Mouse (Mus musculus): ENCODE data around the gene Gm21985. TPM values are rescaled to one million over a fixed set of nuclear protein-coding genes. Genes with fewer than 3 reads are reported as not detected.

The Gm21985 gene
- polyA plus RNA-seq, 1 experiment from 2014 or later: not detected

- Histone ChIP-seq H3K4me3 (replicated peaks) (peak within 1 kb of the TSS; percentile 87), H3K9me3 (replicated peaks) (no peaks in the 10 kb centered on the region), H3K36me3 (peaks cover 23% of the 10 kb centered on the region), H3K27me3 (no peaks in the 10 kb centered on the region; the same call in 1 of the 2 replicates), H3K4me2 (peak within 1 kb of the TSS; percentile 80), H3K9ac (peak within 1 kb of the TSS; percentile 85), H3K27ac (peak within 1 kb of the TSS; percentile 77), H3K4me1 (replicated peaks) (peaks cover 23% of the 10 kb centered on the region)
- under 1% methylated on average over 46 of the region's 46 CpGs for WGBS (ENCODE audit: insufficient replicate concordance)
- DNase-seq (peak; percentile 82), ATAC-seq (ENCODE audit: low read depth) (peak; percentile 85)
These were observed 101.9 kb downstream of the Gm21985 start, which contains the start of gene Emc4 for GRCm38 (mm10) chr2:112367726-112368673. Gene Emc4 (minus strand): TSS chr2:112368027.

GRCm38 (mm10) chr2:112369941-112370340 lies 103.8 kb downstream of the Gm21985 start:
- ATAC-seq (ENCODE audit: low read depth) (no peak), DNase-seq (no peak)
- Histone ChIP-seq H3K27ac (no peak overlapping the region), H3K4me3 (replicated peaks) (no peak overlapping the region), H3K9me3 (replicated peaks) (no peaks in the 10 kb centered on the region), H3K27me3 (no peaks in the 10 kb centered on the region; the same call in 1 of the 2 replicates), H3K4me1 (replicated peaks) (peaks cover 26% of the 10 kb centered on the region), H3K9ac (no peak overlapping the region), H3K4me2 (no peak overlapping the region), H3K36me3 (peaks cover 4% of the 10 kb centered on the region)
- WGBS (ENCODE audit: insufficient replicate concordance): 47% methylated on average over 5 of the region's 5 CpGs

- no peak for DNase-seq
- H3K4me2 ChIP-seq: no peak overlapping the region
- no peak overlapping the region for H3K27ac ChIP-seq
- H3K4me3 ChIP-seq (replicated peaks): no peak overlapping the region
- 54% methylated on average over 4 of the region's 4 CpGs for WGBS (ENCODE audit: insufficient replicate concordance)
- H3K4me1 ChIP-seq (replicated peaks): peaks cover 13% of the 10 kb centered on the region
- ATAC-seq (ENCODE audit: low read depth): no peak
- no peaks in the 10 kb centered on the region for H3K36me3 ChIP-seq
- H3K9ac ChIP-seq: no peak overlapping the region
- H3K9me3 ChIP-seq (replicated peaks): no peaks in the 10 kb centered on the region
- H3K27me3 ChIP-seq: no peaks in the 10 kb centered on the region; the same call in 1 of the 2 replicates
These were observed 107.0 kb downstream of the Gm21985 start for GRCm38 (mm10) chr2:112373141-112373540.

GRCm38 (mm10) chr2:112374610-112375009 lies 108.5 kb downstream of the Gm21985 start:
- H3K27ac ChIP-seq: no peak overlapping the region
- H3K4me1 ChIP-seq (replicated peaks): peaks cover 10% of the 10 kb centered on the region
- ATAC-seq (ENCODE audit: low read depth) (no peak), DNase-seq (no peak)
- no peak overlapping the region for H3K9ac ChIP-seq
- H3K4me2 ChIP-seq: no peak overlapping the region
- H3K36me3 ChIP-seq: no peaks in the 10 kb centered on the region
- H3K27me3 ChIP-seq: no peaks in the 10 kb centered on the region; the same call in 1 of the 2 replicates
- no peaks in the 10 kb centered on the region for H3K9me3 ChIP-seq (replicated peaks)
- no peak overlapping the region for H3K4me3 ChIP-seq (replicated peaks)
- whole genome bisulfite sequencing (ENCODE audit: insufficient replicate concordance): 13% methylated on average over 5 of the region's 5 CpGs

- H3K4me3 ChIP-seq (replicated peaks): peak within 1 kb of the TSS; percentile 97
- peak; percentile 92 for DNase-seq
- under 1% methylated on average over 63 of the region's 72 CpGs for WGBS (ENCODE audit: insufficient replicate concordance)
- no peaks in the 10 kb centered on the region for H3K27me3 ChIP-seq
- peak within 1 kb of the TSS; percentile 78 for H3K4me2 ChIP-seq
- H3K4me1 ChIP-seq (replicated peaks): peaks cover 39% of the 10 kb centered on the region
- peak within 1 kb of the TSS; percentile 97 for H3K9ac ChIP-seq
- H3K36me3 ChIP-seq: no peaks in the 10 kb centered on the region
- H3K9me3 ChIP-seq (replicated peaks): no peaks in the 10 kb centered on the region
- peak within 1 kb of the TSS; percentile 92 for H3K27ac ChIP-seq
- peak; percentile 99 for ATAC-seq (ENCODE audit: low read depth)
These were observed 113.1 kb downstream of the Gm21985 start, which contains the start of gene Katnbl1 for GRCm38 (mm10) chr2:112378973-112379898. Gene Katnbl1 (plus strand): TSS chr2:112379211.

GRCm38 (mm10) chr2:112380131-112380530 lies 114.0 kb downstream of the Gm21985 start:
- peak overlapping the region; percentile 78 for H3K4me2 ChIP-seq
- 34% methylated on average over 8 of the region's 8 CpGs for WGBS (ENCODE audit: insufficient replicate concordance)
- H3K27me3 ChIP-seq: no peaks in the 10 kb centered on the region
- DNase-seq (no peak), ATAC-seq (ENCODE audit: low read depth) (no peak)
- H3K4me1 ChIP-seq (replicated peaks): peaks cover 42% of the 10 kb centered on the region
- no peaks in the 10 kb centered on the region for H3K9me3 ChIP-seq (replicated peaks)
- peak overlapping the region; percentile 97 for H3K9ac ChIP-seq
- peak overlapping the region; percentile 97 for H3K4me3 ChIP-seq (replicated peaks)
- peak overlapping the region; percentile 92 for H3K27ac ChIP-seq
- H3K36me3 ChIP-seq: no peaks in the 10 kb centered on the region

GRCm38 (mm10) chr2:112381219-112381618 lies 115.1 kb downstream of the Gm21985 start:
- ATAC-seq (ENCODE audit: low read depth) (no peak), DNase-seq (no peak)
- no peaks in the 10 kb centered on the region for H3K9me3 ChIP-seq (replicated peaks)
- no peak overlapping the region for H3K27ac ChIP-seq
- peaks cover 45% of the 10 kb centered on the region for H3K4me1 ChIP-seq (replicated peaks)
- peak overlapping the region; percentile 78; the same call in 1 of the 2 replicates for H3K4me2 ChIP-seq
- no peaks in the 10 kb centered on the region for H3K27me3 ChIP-seq
- no peaks in the 10 kb centered on the region for H3K36me3 ChIP-seq
- WGBS (ENCODE audit: insufficient replicate concordance): 94% methylated on average over 1 of the region's 1 CpGs
- no peak overlapping the region for H3K4me3 ChIP-seq (replicated peaks)
- peak overlapping the region; percentile 7; the same call in 1 of the 2 replicates for H3K9ac ChIP-seq

- no peaks in the 10 kb centered on the region for H3K36me3 ChIP-seq
- H3K9me3 ChIP-seq (replicated peaks): no peaks in the 10 kb centered on the region
- WGBS (ENCODE audit: insufficient replicate concordance): 87% methylated on average over 5 of the region's 5 CpGs
- H3K27me3 ChIP-seq: no peaks in the 10 kb centered on the region
- DNase-seq: no peak
- ATAC-seq (ENCODE audit: low read depth): no peak
- no peak overlapping the region for H3K4me3 ChIP-seq (replicated peaks)
- H3K4me2 ChIP-seq: no peak overlapping the region
- H3K9ac ChIP-seq: no peak overlapping the region
- peaks cover 18% of the 10 kb centered on the region for H3K4me1 ChIP-seq (replicated peaks)
- H3K27ac ChIP-seq: no peak overlapping the region
These were observed 124.7 kb downstream of the Gm21985 start for GRCm38 (mm10) chr2:112390843-112391242.

- H3K27ac ChIP-seq: no peak overlapping the region; the same call in 1 of the 2 replicates
- WGBS (ENCODE audit: insufficient replicate concordance): 77% methylated on average over 4 of the region's 4 CpGs
- DNase-seq (no peak), ATAC-seq (ENCODE audit: low read depth) (no peak)
- H3K4me1 ChIP-seq (replicated peaks): peaks cover 23% of the 10 kb centered on the region
- H3K36me3 ChIP-seq: no peaks in the 10 kb centered on the region
- no peak overlapping the region for H3K4me2 ChIP-seq
- no peak overlapping the region for H3K9ac ChIP-seq
- H3K4me3 ChIP-seq (replicated peaks): no peak overlapping the region
- no peaks in the 10 kb centered on the region for H3K9me3 ChIP-seq (replicated peaks)
- no peaks in the 10 kb centered on the region for H3K27me3 ChIP-seq
These were observed 125.4 kb downstream of the Gm21985 start for GRCm38 (mm10) chr2:112391346-112392000.

GRCm38 (mm10) chr2:112392689-112393088 lies 126.6 kb downstream of the Gm21985 start:
- peaks cover 25% of the 10 kb centered on the region for H3K4me1 ChIP-seq (replicated peaks)
- H3K27ac ChIP-seq: no peak overlapping the region
- ATAC-seq (ENCODE audit: low read depth): no peak
- H3K9ac ChIP-seq: no peak overlapping the region
- 43% methylated on average over 1 of the region's 1 CpGs for WGBS (ENCODE audit: insufficient replicate concordance)
- H3K27me3 ChIP-seq: no peaks in the 10 kb centered on the region
- H3K4me2 ChIP-seq: no peak overlapping the region
- no peak for DNase-seq
- no peaks in the 10 kb centered on the region for H3K36me3 ChIP-seq
- H3K4me3 ChIP-seq (replicated peaks): no peak overlapping the region
- no peaks in the 10 kb centered on the region for H3K9me3 ChIP-seq (replicated peaks)

Measured in liver, embryonic 13.5 days (tissue).